Mouse (Mus musculus): Measurements from ENCODE around the gene Krt222. TPM values are rescaled to one million over a fixed set of nuclear protein-coding genes. Genes with fewer than 3 reads are reported as not detected.

Gene Krt222
- polyA plus RNA-seq, 1 experiment from 2014 or later, result 0.29 TPM

DNA sequence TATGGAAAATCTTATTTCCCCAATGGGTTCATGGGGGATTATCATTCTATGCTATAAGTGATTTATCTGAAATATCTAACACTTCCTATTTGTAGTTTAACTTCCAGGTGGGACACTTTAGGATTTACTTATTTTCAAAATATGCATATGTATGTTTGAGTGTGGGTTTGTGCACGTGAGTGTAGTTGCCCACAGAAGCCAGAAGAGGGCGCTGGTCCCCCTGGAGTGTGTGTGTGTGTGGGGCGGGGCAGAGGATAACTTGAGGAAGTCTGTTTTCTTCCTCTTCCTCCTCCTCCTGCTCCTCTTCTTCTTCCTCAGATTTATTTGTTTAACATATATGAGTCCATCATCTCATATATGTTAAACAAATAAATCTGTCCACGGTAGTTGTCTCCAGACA is 12.3 kb upstream of the Krt222 start:
- no peaks in the 10 kb centered on the region for H3K4me1 ChIP-seq (replicated peaks; ENCODE audit: insufficient read depth, low read length)
- 82% methylated on average over 4 of the region's 4 CpGs for WGBS
- H3K4me3 ChIP-seq (replicated peaks; ENCODE audit: low read depth, low read length), result no peak overlapping the region
- DNase-seq (ENCODE audit: low spot score), result no peak
- ATAC-seq (replicated peaks; ENCODE audit: low FRiP score, low read depth), result no peak
- peak; percentile 25; the same call in 1 of the 2 replicates for TF ChIP-seq CTCF (IDR thresholded peaks at IDR 0.05; ENCODE audit: low read depth)
- no peak overlapping the region for H3K9ac ChIP-seq (ENCODE audit: low read depth, low read length)
- no peaks in the 10 kb centered on the region for H3K36me3 ChIP-seq (ENCODE audit: insufficient read depth, low read length)
- H3K9me3 ChIP-seq (replicated peaks; ENCODE audit: low read length), result no peaks in the 10 kb centered on the region
- no peak overlapping the region for H3K4me2 ChIP-seq (ENCODE audit: low read length)
- H3K27me3 ChIP-seq (ENCODE audit: insufficient read depth, low read length), result no peaks in the 10 kb centered on the region
- no peak overlapping the region for H3K27ac ChIP-seq

DNA sequence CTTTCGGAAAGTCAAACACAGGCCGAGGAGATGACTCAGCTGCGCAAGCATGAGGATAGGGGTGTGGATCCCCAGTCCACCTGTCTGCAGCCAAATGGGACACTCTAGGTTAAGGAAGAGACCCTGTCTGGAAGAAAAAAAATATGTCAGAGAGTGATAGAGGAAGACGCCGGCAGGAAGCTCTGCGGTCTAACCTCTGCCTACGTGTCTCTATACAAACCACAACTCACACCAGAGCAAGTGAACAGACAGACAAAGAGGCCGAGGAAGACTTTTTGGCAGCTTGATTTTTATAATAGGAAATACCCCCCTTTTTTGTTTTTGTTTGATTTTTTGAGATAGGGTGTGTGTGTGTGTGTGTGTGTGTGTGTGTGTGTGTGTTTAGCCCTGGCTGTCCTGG is 11.4 kb upstream of the Krt222 start:
- DNase-seq (ENCODE audit: low spot score) (no peak), ATAC-seq (replicated peaks; ENCODE audit: low FRiP score, low read depth) (no peak)
- Histone ChIP-seq H3K9ac (ENCODE audit: low read depth, low read length) (no peak overlapping the region), H3K27me3 (ENCODE audit: insufficient read depth, low read length) (no peaks in the 10 kb centered on the region), H3K9me3 (replicated peaks; ENCODE audit: low read length) (no peaks in the 10 kb centered on the region), H3K4me2 (ENCODE audit: low read length) (no peak overlapping the region), H3K4me3 (replicated peaks; ENCODE audit: low read depth, low read length) (no peak overlapping the region), H3K36me3 (ENCODE audit: insufficient read depth, low read length) (no peaks in the 10 kb centered on the region), H3K27ac (no peak overlapping the region), H3K4me1 (replicated peaks; ENCODE audit: insufficient read depth, low read length) (no peaks in the 10 kb centered on the region)
- TF ChIP-seq CTCF (IDR thresholded peaks at IDR 0.05; ENCODE audit: low read depth), result no peak
- WGBS, result 93% methylated on average over 8 of the region's 8 CpGs

- H3K36me3 ChIP-seq (ENCODE audit: insufficient read depth, low read length), result no peaks in the 10 kb centered on the region
- TF ChIP-seq CTCF (IDR thresholded peaks at IDR 0.05; ENCODE audit: low read depth), result 0 out of 2 replicates have a peak, but pooled peaks have one; percentile 21
- no peaks in the 10 kb centered on the region for H3K9me3 ChIP-seq (replicated peaks; ENCODE audit: low read length)
- no peaks in the 10 kb centered on the region for H3K4me1 ChIP-seq (replicated peaks; ENCODE audit: insufficient read depth, low read length)
- ATAC-seq (replicated peaks; ENCODE audit: low FRiP score, low read depth) (no peak), DNase-seq (ENCODE audit: low spot score) (no peak)
- H3K9ac ChIP-seq (ENCODE audit: low read depth, low read length), result no peak overlapping the region
- WGBS, result 66% methylated on average over 2 of the region's 2 CpGs
- no peaks in the 10 kb centered on the region for H3K27me3 ChIP-seq (ENCODE audit: insufficient read depth, low read length)
- no peak overlapping the region for H3K27ac ChIP-seq
- no peak overlapping the region for H3K4me2 ChIP-seq (ENCODE audit: low read length)
- H3K4me3 ChIP-seq (replicated peaks; ENCODE audit: low read depth, low read length), result no peak overlapping the region
Measured at GRCm38 (mm10) chr11:99253893-99254292, 10.0 kb upstream of the Krt222 start.

DNA sequence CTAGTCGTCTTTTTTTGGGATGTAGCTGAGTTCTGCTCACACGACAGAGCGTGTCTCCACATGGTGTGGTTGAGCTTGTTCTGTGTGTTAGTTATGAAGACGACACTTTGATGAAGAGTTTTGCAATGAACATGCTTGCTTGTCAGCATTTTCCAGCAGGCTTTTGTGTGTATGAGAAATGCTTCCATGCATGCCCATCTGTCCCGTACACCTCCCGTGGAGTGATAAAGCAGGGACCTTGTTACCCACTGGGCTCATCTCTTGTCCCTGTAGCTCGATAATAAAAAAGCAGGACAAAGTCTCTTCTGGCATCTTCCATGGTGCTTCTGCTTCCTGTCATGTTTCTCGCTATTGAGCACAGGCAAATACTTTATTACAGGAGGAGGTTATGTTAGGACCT is 8.8 kb upstream of the Krt222 start:
- H3K9ac ChIP-seq (ENCODE audit: low read depth, low read length), result no peak overlapping the region
- 72% methylated on average over 8 of the region's 8 CpGs for WGBS
- TF ChIP-seq CTCF (IDR thresholded peaks at IDR 0.05; ENCODE audit: low read depth), result no peak
- H3K27ac ChIP-seq, result no peak overlapping the region
- no peaks in the 10 kb centered on the region for H3K9me3 ChIP-seq (replicated peaks; ENCODE audit: low read length)
- ATAC-seq (replicated peaks; ENCODE audit: low FRiP score, low read depth) (no peak), DNase-seq (ENCODE audit: low spot score) (no peak)
- no peaks in the 10 kb centered on the region for H3K4me1 ChIP-seq (replicated peaks; ENCODE audit: insufficient read depth, low read length)
- H3K27me3 ChIP-seq (ENCODE audit: insufficient read depth, low read length), result no peaks in the 10 kb centered on the region
- no peaks in the 10 kb centered on the region for H3K36me3 ChIP-seq (ENCODE audit: insufficient read depth, low read length)
- no peak overlapping the region for H3K4me2 ChIP-seq (ENCODE audit: low read length)
- no peak overlapping the region for H3K4me3 ChIP-seq (replicated peaks; ENCODE audit: low read depth, low read length)

DNA sequence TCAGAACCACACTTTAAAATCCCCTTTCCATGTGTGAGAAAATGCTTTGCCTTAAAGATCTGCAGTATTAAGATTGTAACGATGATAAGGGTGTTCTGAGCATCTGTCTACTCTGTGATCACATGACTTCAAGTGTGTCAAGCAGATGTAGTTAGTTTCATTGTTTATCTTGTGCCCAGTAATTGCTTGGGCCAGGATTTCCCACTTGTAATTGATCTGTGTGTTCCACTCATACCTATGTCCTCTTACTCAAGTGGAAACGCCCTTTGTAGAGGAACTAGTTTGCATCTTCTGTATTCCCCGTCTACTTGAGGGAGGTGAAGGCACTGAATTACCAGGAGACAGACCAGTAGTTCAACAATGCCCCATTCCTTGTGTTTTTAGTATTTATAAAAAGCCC is 6.8 kb upstream of the Krt222 start:
- Histone ChIP-seq H3K36me3 (ENCODE audit: insufficient read depth, low read length) (no peaks in the 10 kb centered on the region), H3K9me3 (replicated peaks; ENCODE audit: low read length) (no peaks in the 10 kb centered on the region), H3K27ac (no peak overlapping the region), H3K4me2 (ENCODE audit: low read length) (no peak overlapping the region), H3K4me1 (replicated peaks; ENCODE audit: insufficient read depth, low read length) (no peaks in the 10 kb centered on the region), H3K4me3 (replicated peaks; ENCODE audit: low read depth, low read length) (no peak overlapping the region), H3K9ac (ENCODE audit: low read depth, low read length) (no peak overlapping the region), H3K27me3 (ENCODE audit: insufficient read depth, low read length) (no peaks in the 10 kb centered on the region)
- no peak for TF ChIP-seq CTCF (IDR thresholded peaks at IDR 0.05; ENCODE audit: low read depth)
- WGBS, result 54% methylated on average over 3 of the region's 3 CpGs
- DNase-seq (ENCODE audit: low spot score), result no peak
- no peak for ATAC-seq (replicated peaks; ENCODE audit: low FRiP score, low read depth)

DNA sequence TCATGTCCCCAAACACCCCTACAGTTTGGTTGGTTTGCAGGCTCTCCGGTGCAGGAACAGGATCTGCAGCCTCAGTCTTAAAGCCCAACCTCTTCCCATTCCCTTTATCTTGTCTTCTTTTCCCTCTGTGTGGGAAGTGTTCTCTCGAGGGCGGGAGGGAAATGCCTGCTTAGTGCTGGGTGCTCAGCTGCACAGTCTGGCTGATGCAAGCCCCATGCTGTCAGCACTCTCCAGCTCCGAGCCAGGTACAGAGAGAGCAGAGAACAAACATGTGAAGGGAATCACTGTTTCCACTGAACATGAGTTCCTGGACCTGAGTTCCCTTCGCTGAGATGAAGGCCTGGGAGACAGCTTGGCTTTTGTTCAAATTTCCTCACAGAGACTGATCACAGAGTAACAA is 6.4 kb upstream of the Krt222 start:
- ATAC-seq (replicated peaks; ENCODE audit: low FRiP score, low read depth) (no peak), DNase-seq (ENCODE audit: low spot score) (no peak)
- Histone ChIP-seq H3K36me3 (ENCODE audit: insufficient read depth, low read length) (no peaks in the 10 kb centered on the region), H3K4me2 (ENCODE audit: low read length) (no peak overlapping the region), H3K9me3 (replicated peaks; ENCODE audit: low read length) (no peaks in the 10 kb centered on the region), H3K9ac (ENCODE audit: low read depth, low read length) (no peak overlapping the region), H3K27me3 (ENCODE audit: insufficient read depth, low read length) (no peaks in the 10 kb centered on the region), H3K27ac (no peak overlapping the region), H3K4me1 (replicated peaks; ENCODE audit: insufficient read depth, low read length) (no peaks in the 10 kb centered on the region), H3K4me3 (replicated peaks; ENCODE audit: low read depth, low read length) (no peak overlapping the region)
- 49% methylated on average over 5 of the region's 5 CpGs for WGBS
- no peak for TF ChIP-seq CTCF (IDR thresholded peaks at IDR 0.05; ENCODE audit: low read depth)

DNA sequence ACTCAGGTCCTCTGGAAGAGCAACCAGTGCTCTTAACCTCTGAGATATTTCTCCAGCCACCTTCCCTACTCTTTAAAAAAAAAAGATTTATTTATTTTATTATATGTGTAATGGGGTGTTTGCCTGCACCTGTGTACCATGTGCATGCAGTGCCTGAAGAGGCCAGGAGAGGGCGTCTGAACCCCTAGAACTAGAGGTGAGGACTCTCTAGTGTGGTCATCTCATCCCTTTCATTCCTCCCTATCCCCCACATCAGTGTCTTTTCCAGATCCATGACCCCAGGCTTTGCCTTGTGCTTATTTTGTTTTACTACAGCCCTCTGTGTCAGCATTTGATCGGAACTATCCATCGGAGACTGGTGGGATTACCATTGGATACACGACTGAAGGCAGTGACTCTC is 5.2 kb upstream of the Krt222 start:
- Histone ChIP-seq H3K9ac (ENCODE audit: low read depth, low read length) (no peak overlapping the region), H3K4me3 (replicated peaks; ENCODE audit: low read depth, low read length) (no peak overlapping the region), H3K9me3 (replicated peaks; ENCODE audit: low read length) (no peaks in the 10 kb centered on the region), H3K4me2 (ENCODE audit: low read length) (no peak overlapping the region), H3K27me3 (ENCODE audit: insufficient read depth, low read length) (no peaks in the 10 kb centered on the region), H3K4me1 (replicated peaks; ENCODE audit: insufficient read depth, low read length) (0 out of 2 replicates have a peak, but pooled peaks cover 1% of the 10 kb centered on the region), H3K27ac (no peak overlapping the region), H3K36me3 (ENCODE audit: insufficient read depth, low read length) (no peaks in the 10 kb centered on the region)
- TF ChIP-seq CTCF (IDR thresholded peaks at IDR 0.05; ENCODE audit: low read depth), result peak; percentile 67
- DNase-seq (ENCODE audit: low spot score) (no peak), ATAC-seq (replicated peaks; ENCODE audit: low FRiP score, low read depth) (no peak)
- 62% methylated on average over 4 of the region's 4 CpGs for WGBS
